Mouse (Mus musculus) splenic B cell, adult 2 months (primary cell): Measurements from ENCODE around the gene Meox1.

Experiments used
- DNase-seq: peaks from one replicate; pipeline ENCODE4 v3.0.0-alpha.2; 2011; ENCODE audit warnings: low read depth, low spot score
- H3K27me3 ChIP-seq: 2 replicates; pipeline ENCODE4 v1.6.1; 2012; ENCODE audit warnings: mild to moderate bottlenecking, low read length, moderate library complexity, mixed read lengths; ENCODE audit not compliant: control insufficient read depth, poor library complexity, insufficient read depth, severe bottlenecking
- H3K36me3 ChIP-seq: 2 replicates; pipeline ENCODE4 v1.6.1; 2012; ENCODE audit warnings: mild to moderate bottlenecking, low read length, moderate library complexity, mixed read lengths; ENCODE audit not compliant: control insufficient read depth, poor library complexity, insufficient read depth, severe bottlenecking

Gene Meox1

GRCm38 (mm10) chr11:101913591-101913990 lies 19.4 kb upstream of the Meox1 start:
- Histone ChIP-seq H3K36me3 (no peaks in the 10 kb centered on the region), H3K27me3 (no peaks in the 10 kb centered on the region)
- no peak for DNase-seq

GRCm38 (mm10) chr11:101911855-101912579 lies 17.8 kb upstream of the Meox1 start:
- Histone ChIP-seq H3K36me3 (no peaks in the 10 kb centered on the region), H3K27me3 (no peaks in the 10 kb centered on the region)
- peak; percentile 72 for DNase-seq

GRCm38 (mm10) chr11:101910230-101910946 lies 16.2 kb upstream of the Meox1 start:
- Histone ChIP-seq H3K36me3 (no peaks in the 10 kb centered on the region), H3K27me3 (no peaks in the 10 kb centered on the region)
- DNase-seq, result peak; percentile 82

- Histone ChIP-seq H3K36me3 (no peaks in the 10 kb centered on the region), H3K27me3 (no peaks in the 10 kb centered on the region)
- no peak for DNase-seq
Measured at GRCm38 (mm10) chr11:101908777-101909176, 14.6 kb upstream of the Meox1 start.

GRCm38 (mm10) chr11:101905115-101905514 lies 10.9 kb upstream of the Meox1 start:
- H3K27me3 ChIP-seq, result no peaks in the 10 kb centered on the region
- no peaks in the 10 kb centered on the region for H3K36me3 ChIP-seq
- peak; percentile 67 for DNase-seq

- H3K27me3 ChIP-seq, result no peaks in the 10 kb centered on the region
- no peak for DNase-seq
- H3K36me3 ChIP-seq, result no peaks in the 10 kb centered on the region
Measured at GRCm38 (mm10) chr11:101901309-101901708, 7.1 kb upstream of the Meox1 start.

- no peak for DNase-seq
- no peaks in the 10 kb centered on the region for H3K36me3 ChIP-seq
- no peaks in the 10 kb centered on the region for H3K27me3 ChIP-seq
Measured at GRCm38 (mm10) chr11:101898328-101898727, 4.2 kb upstream of the Meox1 start.

- no peak for DNase-seq
- no peaks in the 10 kb centered on the region for H3K27me3 ChIP-seq
- H3K36me3 ChIP-seq, result no peaks in the 10 kb centered on the region
Measured at GRCm38 (mm10) chr11:101896546-101897361, 2.6 kb upstream of the Meox1 start.

GRCm38 (mm10) chr11:101893560-101893959 lies 614 bp downstream of the Meox1 start:
- H3K27me3 ChIP-seq, result no peaks in the 10 kb centered on the region
- H3K36me3 ChIP-seq, result no peaks in the 10 kb centered on the region
- no peak for DNase-seq

GRCm38 (mm10) chr11:101891451-101891850 lies 2.7 kb downstream of the Meox1 start:
- no peaks in the 10 kb centered on the region for H3K27me3 ChIP-seq
- no peaks in the 10 kb centered on the region for H3K36me3 ChIP-seq
- DNase-seq, result no peak

- H3K27me3 ChIP-seq, result no peaks in the 10 kb centered on the region
- no peaks in the 10 kb centered on the region for H3K36me3 ChIP-seq
- no peak for DNase-seq
Measured at GRCm38 (mm10) chr11:101889781-101890180, 4.4 kb downstream of the Meox1 start.

- no peak for DNase-seq
- no peaks in the 10 kb centered on the region for H3K27me3 ChIP-seq
- H3K36me3 ChIP-seq, result no peaks in the 10 kb centered on the region
Measured at GRCm38 (mm10) chr11:101888820-101889219, 5.4 kb downstream of the Meox1 start.

- Histone ChIP-seq H3K27me3 (no peaks in the 10 kb centered on the region), H3K36me3 (no peaks in the 10 kb centered on the region)
- DNase-seq, result no peak
Measured at GRCm38 (mm10) chr11:101886436-101886835, 7.7 kb downstream of the Meox1 start.

GRCm38 (mm10) chr11:101885881-101886319 lies 8.3 kb downstream of the Meox1 start:
- no peaks in the 10 kb centered on the region for H3K27me3 ChIP-seq
- H3K36me3 ChIP-seq, result no peaks in the 10 kb centered on the region
- no peak for DNase-seq

- Histone ChIP-seq H3K27me3 (no peaks in the 10 kb centered on the region), H3K36me3 (no peaks in the 10 kb centered on the region)
- no peak for DNase-seq
Measured at GRCm38 (mm10) chr11:101885232-101885631, 8.9 kb downstream of the Meox1 start.
